Mouse (Mus musculus) forebrain, embryonic 10.5 days (tissue): ENCODE results near the gene Dnajc4. TPM values are rescaled to one million over a fixed set of nuclear protein-coding genes. Genes with fewer than 3 reads are reported as not detected.

Source experiments
- DNase-seq: peaks from one replicate; pipeline ENCODE4 v3.0.0-alpha.2; 2017; ENCODE audit warnings: low spot score; ENCODE audit errors: extremely low spot score
- H3K27ac ChIP-seq: fragments of 300-500 bp; sonication (generic); 2 replicates; pipeline ENCODE4 v1.5.1; 2016; ENCODE audit warnings: mild to moderate bottlenecking
- H3K27me3 ChIP-seq: fragments of 300-500 bp; sonication (generic); 2 replicates; pipeline ENCODE4 v1.6.1; 2016; ENCODE audit warnings: mild to moderate bottlenecking; ENCODE audit not compliant: poor library complexity, severe bottlenecking
- H3K36me3 ChIP-seq: fragments of 300-500 bp; sonication (generic); replicated peaks from 2 replicates; pipeline ENCODE4 v1.6.1; 2016; ENCODE audit warnings: mild to moderate bottlenecking, moderate library complexity
- H3K4me1 ChIP-seq: fragments of 300-500 bp; sonication (generic); 2 replicates; pipeline ENCODE4 v1.6.1; 2016
- H3K4me3 ChIP-seq: fragments of 300-500 bp; sonication (generic); 2 replicates; pipeline ENCODE4 v1.5.1; 2016; ENCODE audit warnings: mild to moderate bottlenecking, moderate library complexity
- H3K9me3 ChIP-seq: fragments of 300-500 bp; sonication (generic); 2 replicates; pipeline ENCODE4 v1.6.1; 2016; ENCODE audit warnings: mild to moderate bottlenecking, moderate library complexity
- WGBS: fragments of 180-500 bp; shearing (Covaris S2); methylation state at CpG from one replicate; pipeline ENCODE4 v1.1.7; 2016; 5-methylcytosine and 5-hydroxymethylcytosine counted together
- polyA plus RNA-seq: library from polyadenylated mRNA; unstranded; fragments of >200 nt; fragmentation: Nextera tagmentation; extraction: Ambion mirVana; gene quantifications from 2 replicates; pipeline ENCODE4 v1.2.1, GENCODE M21; 2016

The Dnajc4 gene
- 19.5 and 19.7 TPM in 2 replicates for polyA plus RNA-seq

DNA sequence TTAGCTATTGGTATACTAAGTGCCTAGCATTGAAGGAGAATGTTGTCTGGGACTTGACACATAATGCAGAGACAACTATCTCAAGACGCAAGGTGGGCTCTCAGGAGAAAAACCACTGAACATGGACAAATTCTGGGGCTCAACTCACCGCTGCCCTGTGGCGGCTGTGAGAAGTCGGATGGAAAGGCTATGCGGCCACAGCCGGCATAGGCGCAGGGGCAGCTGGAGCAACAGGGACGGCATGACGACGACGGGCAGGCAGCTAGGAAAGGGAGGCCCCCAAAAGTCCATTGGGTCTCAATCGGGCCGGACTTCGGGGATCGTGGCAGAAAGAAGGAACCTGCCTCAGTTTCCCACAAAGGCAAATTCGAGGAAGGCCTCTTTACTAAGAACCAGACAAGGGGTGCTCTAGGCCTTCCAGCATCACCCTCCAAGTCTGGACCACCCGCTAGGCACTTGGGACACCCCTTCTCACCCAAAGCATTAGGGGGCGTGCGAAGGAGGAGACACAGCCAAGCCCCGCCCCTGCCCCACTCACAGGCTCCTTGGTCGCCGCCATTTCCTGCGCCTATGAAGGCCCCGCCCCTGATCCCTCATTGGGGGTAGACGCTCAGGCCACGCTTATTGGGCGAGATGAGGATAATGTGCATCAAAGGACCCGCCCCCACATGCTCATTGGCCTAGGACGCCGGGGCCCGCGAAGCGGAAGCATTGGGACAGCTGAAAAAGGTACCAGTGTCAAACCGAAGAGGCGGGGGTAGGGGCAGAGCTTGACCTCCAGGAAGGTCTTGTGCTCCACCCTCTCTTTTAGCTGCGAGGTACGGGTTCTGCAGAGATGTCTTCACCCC lies at the start of gene Dnajc4:
Dnajc4 (minus strand) TSS at position 562 of the 848 bp plus-strand sequence.
- DNase-seq, result peak; percentile 98
- H3K36me3 ChIP-seq, result 0 out of 2 replicates have a peak, but pooled peaks cover 2% of the 10 kb centered on the region
- H3K27me3 ChIP-seq, result no peaks in the 10 kb centered on the region
- WGBS, result 2% methylated on average over 37 of the region's 37 CpGs
- peak within 1 kb of the TSS; percentile 88 for H3K27ac ChIP-seq
- peaks cover 73% of the 10 kb centered on the region for H3K4me1 ChIP-seq
- H3K4me3 ChIP-seq, result peak within 1 kb of the TSS; percentile 66
- H3K9me3 ChIP-seq, result no peaks in the 10 kb centered on the region

DNA sequence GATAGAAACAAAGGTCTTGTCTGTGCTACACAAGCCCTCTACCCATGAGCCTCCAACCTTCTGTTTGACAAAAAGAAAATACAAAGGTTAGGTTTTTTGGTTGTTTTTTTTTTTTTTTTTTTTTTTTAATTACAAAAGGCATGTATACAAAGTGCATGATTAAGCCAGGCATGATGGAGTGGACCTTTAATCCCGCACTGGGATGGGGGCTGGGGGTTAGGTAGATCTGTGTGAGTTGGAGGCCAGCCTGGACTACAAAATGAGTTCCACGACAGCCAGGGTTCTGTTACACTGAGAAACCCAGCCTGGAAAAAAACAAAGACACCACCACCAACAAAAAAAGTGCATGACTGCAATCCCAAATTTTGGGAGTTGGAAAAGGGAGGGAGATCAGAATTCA lies 48.8 kb upstream of the Dnajc4 start:
- H3K4me3 ChIP-seq, result peak overlapping the region; percentile 96; the same call in 1 of the 2 replicates
- no peaks in the 10 kb centered on the region for H3K9me3 ChIP-seq

DNA sequence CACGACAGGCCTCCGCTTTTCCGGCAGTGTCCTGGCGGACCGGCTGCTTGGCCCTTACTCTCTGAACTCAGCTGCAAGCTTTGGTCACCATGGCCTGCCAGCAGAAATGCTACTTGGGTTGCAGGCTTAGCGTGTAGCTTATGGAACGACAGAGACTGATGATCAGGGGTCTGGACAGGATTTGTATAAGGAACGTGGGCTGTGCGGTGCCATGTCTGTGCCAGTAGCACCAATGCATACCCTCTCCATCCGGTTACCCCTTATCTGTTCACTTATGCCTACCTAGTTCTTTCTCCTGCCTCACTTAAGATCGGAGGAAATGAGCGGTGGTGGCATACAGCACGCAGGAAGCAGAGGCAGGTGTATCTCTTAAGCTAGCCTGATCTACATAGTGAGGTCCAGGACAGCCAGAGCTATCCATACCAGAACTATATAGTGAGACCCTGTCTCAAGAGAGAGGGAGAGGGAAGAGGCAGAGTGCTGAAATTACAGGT lies 48.3 kb upstream of the Dnajc4 start:
- Histone ChIP-seq H3K36me3 (peaks cover 30% of the 10 kb centered on the region), H3K27me3 (no peaks in the 10 kb centered on the region), H3K4me3 (peak overlapping the region; percentile 96), H3K4me1 (peaks cover 48% of the 10 kb centered on the region), H3K27ac (peak overlapping the region; percentile 99), H3K9me3 (no peaks in the 10 kb centered on the region)
- no peak for DNase-seq
- WGBS, result 28% methylated on average over 13 of the region's 13 CpGs

More for the DNA sequence above, 48.8 kb upstream of the Dnajc4 start:
- 84% methylated on average over 2 of the region's 2 CpGs for WGBS
- H3K36me3 ChIP-seq, result peaks cover 26% of the 10 kb centered on the region
- no peak for DNase-seq
- no peaks in the 10 kb centered on the region for H3K27me3 ChIP-seq
- H3K27ac ChIP-seq, result peak overlapping the region; percentile 99
- H3K4me1 ChIP-seq, result peaks cover 48% of the 10 kb centered on the region

DNA sequence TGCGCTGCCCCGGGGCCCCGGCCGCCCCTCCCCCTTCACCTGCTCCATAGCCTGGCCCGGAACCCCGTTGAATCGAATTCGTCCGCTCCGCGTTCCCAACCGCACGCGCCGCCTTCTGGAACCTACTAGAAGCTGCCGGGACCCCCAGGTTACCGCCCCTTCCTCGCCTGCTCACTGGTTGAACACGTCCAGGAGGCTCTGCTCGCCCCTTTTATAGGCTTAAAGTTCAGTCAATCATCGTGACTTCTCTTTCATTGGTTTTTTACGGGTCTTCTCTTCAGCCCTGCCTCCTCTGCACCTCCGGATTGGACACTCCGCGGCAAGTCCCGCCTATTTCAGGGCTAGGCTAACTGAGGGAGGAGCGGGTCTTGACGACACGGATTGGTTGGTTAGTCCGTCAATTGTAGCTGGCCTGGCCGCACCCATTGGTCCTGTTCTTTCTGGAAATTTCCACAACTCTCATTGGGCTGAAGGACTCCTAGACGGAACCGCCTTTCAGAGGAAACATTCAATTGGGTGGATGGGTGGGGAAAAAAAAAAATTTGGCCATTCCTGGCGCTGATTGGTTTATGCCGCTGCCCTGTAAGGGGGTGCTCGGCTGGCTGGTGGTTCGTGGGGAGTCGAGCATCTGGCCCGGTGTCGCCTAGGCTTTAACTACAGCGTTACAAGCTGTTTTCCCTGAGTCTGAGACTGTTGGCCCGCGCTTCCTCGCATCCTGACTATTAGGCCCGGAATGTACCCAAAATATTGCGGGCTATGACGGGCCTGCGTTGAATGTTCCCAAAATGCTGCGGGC lies 47.7 kb upstream of the Dnajc4 start, which contains the start of gene Stip1:
Stip1 (minus strand) TSS at position 127 of the 796 bp plus-strand sequence.
- Histone ChIP-seq H3K27ac (peak within 1 kb of the TSS; percentile 99), H3K9me3 (no peaks in the 10 kb centered on the region), H3K4me3 (peak within 1 kb of the TSS; percentile 96), H3K36me3 (peaks cover 36% of the 10 kb centered on the region), H3K4me1 (peaks cover 48% of the 10 kb centered on the region), H3K27me3 (no peaks in the 10 kb centered on the region)
- WGBS, result under 1% methylated on average over 49 of the region's 49 CpGs
- peak; percentile 99 for DNase-seq

DNA sequence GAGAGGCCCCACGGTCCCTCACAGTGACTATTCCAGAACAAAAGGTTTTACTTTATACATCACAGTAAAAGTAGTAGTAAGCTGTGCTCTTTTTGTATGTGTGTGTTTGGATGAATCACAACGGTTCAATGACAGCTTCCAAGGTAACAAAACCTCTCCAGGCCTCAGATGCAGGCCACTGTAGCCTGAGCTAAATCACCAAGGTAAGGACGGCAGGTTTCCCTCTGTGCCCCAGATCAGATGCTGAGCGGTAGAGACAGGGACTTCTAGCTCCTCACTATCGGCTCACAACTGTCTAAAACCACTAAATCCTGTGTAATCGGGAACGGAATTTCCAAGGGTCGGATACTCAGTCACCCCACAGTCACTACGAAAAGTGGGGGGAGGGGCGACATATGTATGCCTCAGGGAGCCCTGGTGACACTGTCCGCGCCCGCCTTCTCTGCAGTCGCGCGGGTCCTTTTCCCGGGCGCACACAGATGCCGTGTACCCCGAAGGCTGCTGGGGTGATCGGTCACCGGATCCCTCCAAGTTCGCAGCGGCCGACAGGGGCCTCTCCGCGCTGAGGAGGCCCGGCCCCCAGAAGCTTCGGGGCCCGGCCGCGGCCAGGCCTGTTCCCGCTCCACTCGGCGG lies 46.8 kb upstream of the Dnajc4 start:
- Histone ChIP-seq H3K27ac (peak overlapping the region; percentile 99), H3K4me1 (peaks cover 41% of the 10 kb centered on the region), H3K4me3 (peak overlapping the region; percentile 96), H3K9me3 (no peaks in the 10 kb centered on the region), H3K36me3 (peaks cover 45% of the 10 kb centered on the region), H3K27me3 (no peaks in the 10 kb centered on the region)
- DNase-seq, result peak; percentile 61
- WGBS, result 3% methylated on average over 28 of the region's 35 CpGs

DNA sequence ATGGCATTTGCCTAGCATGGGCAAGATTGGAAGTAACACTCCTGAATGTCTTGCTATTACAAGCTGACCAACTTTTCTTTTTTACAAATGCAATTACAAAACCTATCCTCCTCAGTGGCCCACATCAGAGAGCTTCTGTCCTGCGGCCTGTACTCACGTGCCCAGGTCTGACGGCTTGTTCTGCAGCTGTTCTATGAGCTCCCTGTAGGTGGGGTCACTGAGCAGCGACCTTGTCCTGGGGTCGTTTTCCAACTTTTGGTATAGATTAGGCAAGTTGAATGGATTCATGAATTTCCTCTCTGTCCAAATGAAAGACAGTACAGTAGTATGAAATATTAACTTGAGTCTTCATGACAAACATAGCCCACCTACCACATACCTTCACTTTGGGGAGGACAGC lies 41.6 kb upstream of the Dnajc4 start:
- Histone ChIP-seq H3K36me3 (peaks cover 96% of the 10 kb centered on the region), H3K27ac (no peak overlapping the region), H3K4me3 (no peak overlapping the region), H3K9me3 (no peaks in the 10 kb centered on the region), H3K4me1 (peaks cover 25% of the 10 kb centered on the region), H3K27me3 (no peaks in the 10 kb centered on the region)
- 92% methylated on average over 5 of the region's 5 CpGs for WGBS
- DNase-seq, result no peak

DNA sequence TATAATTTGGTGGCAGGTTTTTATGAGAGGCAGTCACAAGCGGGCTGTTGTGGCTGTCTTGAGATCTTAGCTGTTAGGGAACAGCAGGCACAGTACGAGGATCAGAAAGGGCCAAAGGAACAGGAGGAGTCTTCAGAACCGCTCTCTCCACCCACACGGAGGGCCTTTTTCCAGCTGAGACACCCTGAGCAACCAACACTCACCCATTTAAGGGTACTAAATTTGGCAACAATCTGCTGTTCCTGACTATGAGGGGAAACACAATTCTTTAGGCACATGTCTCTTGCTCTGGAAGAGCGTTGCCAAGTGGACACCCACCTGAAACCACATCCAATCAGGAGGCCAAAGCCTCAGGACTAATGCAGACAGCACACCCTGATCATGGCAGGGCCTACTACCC lies 37.2 kb upstream of the Dnajc4 start:
- DNase-seq, result no peak
- Histone ChIP-seq H3K27me3 (no peaks in the 10 kb centered on the region), H3K4me3 (no peak overlapping the region), H3K9me3 (no peaks in the 10 kb centered on the region), H3K36me3 (peaks cover 99% of the 10 kb centered on the region), H3K4me1 (no peaks in the 10 kb centered on the region), H3K27ac (no peak overlapping the region)
- WGBS, result 94% methylated on average over 5 of the region's 5 CpGs

DNA sequence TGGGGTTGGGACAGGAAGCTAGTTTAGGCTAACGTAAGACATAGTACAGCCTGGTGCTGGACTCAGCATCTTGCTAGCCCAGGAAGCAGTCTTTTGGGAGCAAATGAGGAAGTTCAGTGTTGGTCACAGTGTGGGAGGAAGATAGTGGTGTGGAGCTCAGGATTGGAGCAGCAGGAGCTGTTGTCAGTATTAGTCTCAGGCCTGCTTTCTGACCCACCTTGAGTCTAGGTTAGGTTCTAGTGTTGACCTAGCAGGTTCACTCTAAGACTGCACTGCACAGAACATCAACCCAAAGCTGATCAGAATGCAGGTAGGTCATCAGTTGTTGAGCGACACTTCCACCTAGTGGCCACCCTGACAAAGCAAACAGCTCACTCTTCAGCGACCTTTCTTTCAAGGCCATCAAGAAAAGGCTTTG lies 27.9 kb upstream of the Dnajc4 start:
- H3K4me3 ChIP-seq, result no peak overlapping the region
- H3K9me3 ChIP-seq, result no peaks in the 10 kb centered on the region
- peaks cover 95% of the 10 kb centered on the region for H3K36me3 ChIP-seq
- H3K27me3 ChIP-seq, result no peaks in the 10 kb centered on the region
- H3K4me1 ChIP-seq, result no peaks in the 10 kb centered on the region
- 53% methylated on average over 3 of the region's 3 CpGs for WGBS
- H3K27ac ChIP-seq, result no peak overlapping the region
- no peak for DNase-seq

DNA sequence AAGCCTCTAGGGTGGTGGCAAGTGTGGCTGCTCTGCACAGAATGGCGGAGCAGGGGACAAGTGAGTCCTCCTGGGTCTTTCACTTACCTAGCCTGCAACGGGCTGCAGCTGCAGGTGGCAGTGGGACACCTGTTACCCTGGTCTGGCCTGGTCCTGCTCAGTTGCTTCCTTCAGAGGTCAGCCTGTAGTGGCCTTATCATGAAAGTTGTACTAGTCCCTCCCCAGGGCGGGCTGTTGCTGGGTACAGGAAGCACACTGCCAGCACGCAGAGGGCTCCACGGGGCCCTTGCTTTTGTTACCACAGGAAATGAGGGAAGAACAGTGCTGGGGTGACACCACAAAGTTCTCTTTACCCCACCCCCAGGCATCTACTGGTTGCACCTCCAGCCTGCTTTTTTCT lies 26.8 kb upstream of the Dnajc4 start, which contains the start of gene Fermt3:
Fermt3 (minus strand) TSS at position 279 of the 400 bp plus-strand sequence.
- Histone ChIP-seq H3K4me3 (no peak within 1 kb of the TSS; the same call in 1 of the 2 replicates), H3K9me3 (no peaks in the 10 kb centered on the region), H3K27ac (no peak within 1 kb of the TSS), H3K36me3 (peaks cover 91% of the 10 kb centered on the region), H3K4me1 (no peaks in the 10 kb centered on the region), H3K27me3 (no peaks in the 10 kb centered on the region)
- no peak for DNase-seq
- WGBS, result 88% methylated on average over 5 of the region's 5 CpGs

DNA sequence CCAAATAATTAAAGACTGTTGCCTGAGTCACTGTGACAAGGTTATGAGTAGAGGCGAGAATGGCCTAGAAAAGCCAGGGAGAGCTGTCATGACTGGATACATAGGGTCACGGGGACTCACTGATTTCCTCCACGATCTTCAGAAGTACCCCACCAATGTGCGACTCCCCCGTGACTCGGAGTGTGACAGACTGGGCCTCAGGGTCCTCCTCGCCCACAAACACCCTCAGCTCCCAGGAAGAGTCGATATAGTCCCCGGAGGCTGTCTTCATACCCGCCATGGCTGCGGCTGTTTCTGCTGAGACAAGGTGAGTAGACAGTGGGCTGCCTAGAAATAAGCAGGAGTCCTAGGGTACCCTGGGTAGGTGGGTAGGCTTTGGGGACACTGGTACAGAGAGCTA lies 26.2 kb upstream of the Dnajc4 start:
- Histone ChIP-seq H3K9me3 (no peaks in the 10 kb centered on the region), H3K4me3 (no peak overlapping the region), H3K27me3 (no peaks in the 10 kb centered on the region), H3K36me3 (peaks cover 91% of the 10 kb centered on the region), H3K27ac (no peak overlapping the region), H3K4me1 (no peaks in the 10 kb centered on the region)
- WGBS, result 89% methylated on average over 11 of the region's 11 CpGs
- DNase-seq, result no peak

DNA sequence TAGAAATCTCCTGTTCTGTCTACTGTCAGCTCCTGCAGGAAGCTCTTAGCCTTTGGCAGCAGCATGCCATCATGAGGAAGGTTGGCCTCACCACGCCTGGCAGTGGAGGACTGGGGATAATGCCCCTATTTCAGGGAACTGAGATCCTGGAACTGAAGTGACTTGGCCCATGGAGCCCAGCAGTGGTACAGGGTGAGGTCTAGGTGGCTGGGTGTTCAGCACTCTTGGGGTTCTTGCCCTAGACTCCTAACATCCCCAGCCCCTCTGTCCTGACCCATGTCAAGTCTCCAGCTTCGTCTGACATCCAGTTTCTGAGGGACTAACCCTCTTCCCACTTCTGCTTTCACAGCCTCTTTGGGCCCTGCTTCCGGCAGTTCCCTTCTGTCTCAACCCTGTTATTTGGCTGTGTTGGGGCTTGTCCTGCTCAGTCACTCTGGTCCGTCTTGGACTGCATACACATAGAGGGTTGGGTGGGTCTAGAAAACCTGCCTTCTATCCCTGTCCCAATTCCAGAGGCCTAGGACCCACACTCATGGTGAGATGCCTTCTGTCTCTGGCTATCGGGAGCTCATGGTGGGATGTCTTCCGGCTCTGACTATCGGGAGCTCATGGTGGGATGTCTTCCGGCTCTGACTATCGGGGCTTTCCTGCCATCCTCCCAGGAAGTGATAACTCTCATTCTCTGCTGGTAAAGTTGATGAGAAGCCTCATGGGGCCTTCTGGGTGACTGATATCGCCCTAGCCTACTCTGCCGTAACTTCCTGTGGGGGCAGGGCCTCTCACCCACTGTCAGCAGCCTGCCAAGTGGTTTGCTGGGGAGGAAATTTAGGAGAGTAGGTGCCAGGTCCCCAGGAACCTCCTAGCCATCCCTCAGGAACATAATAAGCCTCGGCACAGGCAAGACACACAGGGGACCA lies 25.4 kb upstream of the Dnajc4 start:
- Histone ChIP-seq H3K36me3 (peaks cover 89% of the 10 kb centered on the region), H3K27me3 (no peaks in the 10 kb centered on the region), H3K9me3 (no peaks in the 10 kb centered on the region), H3K4me1 (no peaks in the 10 kb centered on the region), H3K4me3 (0 out of 2 replicates have a peak overlapping the region, but pooled peaks have one; percentile 1), H3K27ac (no peak overlapping the region)
- 90% methylated on average over 12 of the region's 12 CpGs for WGBS
- no peak for DNase-seq
